Mouse (Mus musculus) adrenal gland, postnatal 36 days (tissue): ENCODE data around the gene Mapk3. TPM values are rescaled to one million over a fixed set of nuclear protein-coding genes. Genes with fewer than 3 reads are reported as not detected.

Experiments used
- DNase-seq, 2 experiments: peaks; one replicate each; pipeline ENCODE4 v3.0.0; 2021; ENCODE audit warnings: mixed read lengths in 1 of 2
- total RNA-seq, 2 experiments: library from RNA; stranded (reverse); gene quantifications; 2 replicates each; pipeline ENCODE4 v1.2.3; 2021

Mapk3 gene
- total RNA-seq, 2 experiments from 2014 or later: 129 to 150 TPM

DNA sequence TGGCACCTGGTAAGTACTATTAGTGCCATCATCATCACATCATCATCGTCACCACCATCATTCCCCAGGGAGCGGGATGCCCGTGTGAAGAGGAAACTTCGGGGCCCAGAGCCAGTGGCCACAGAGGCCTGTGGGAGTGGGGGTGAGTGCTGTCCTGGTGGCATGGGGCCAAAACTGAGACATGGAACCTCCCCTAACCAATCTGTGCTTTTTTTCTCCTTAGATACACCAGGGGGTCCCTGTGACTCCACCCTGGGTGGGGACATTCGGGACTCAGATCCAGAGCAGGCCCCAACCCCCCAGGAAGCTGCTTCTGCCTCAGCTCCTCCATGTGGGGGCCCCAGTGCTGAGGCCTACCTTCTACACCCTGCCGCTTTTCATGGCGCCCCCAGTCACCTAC, 25.1 kb downstream of the Mapk3 start:
- DNase-seq: no peak

DNA sequence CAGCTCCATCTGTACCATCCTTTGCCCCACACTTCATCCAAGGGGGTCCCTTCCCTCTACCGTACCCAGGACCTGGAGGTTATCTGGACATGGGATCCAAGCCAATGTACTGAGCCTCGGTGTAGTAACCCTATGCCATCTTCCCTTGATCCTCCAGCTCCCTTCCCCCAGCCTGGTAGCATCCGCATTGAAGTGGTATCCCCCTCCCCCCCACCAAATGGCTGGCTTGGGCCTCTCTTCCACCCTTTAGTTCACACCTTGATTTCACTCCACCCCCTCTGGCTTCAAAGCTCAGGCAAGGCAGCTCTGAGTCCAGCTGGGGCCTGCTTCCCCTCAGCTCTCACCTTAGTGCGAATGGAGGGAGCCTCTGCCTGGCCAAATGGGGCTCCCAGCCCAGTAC, 25.7 kb downstream of the Mapk3 start:
- no peak for DNase-seq

DNA sequence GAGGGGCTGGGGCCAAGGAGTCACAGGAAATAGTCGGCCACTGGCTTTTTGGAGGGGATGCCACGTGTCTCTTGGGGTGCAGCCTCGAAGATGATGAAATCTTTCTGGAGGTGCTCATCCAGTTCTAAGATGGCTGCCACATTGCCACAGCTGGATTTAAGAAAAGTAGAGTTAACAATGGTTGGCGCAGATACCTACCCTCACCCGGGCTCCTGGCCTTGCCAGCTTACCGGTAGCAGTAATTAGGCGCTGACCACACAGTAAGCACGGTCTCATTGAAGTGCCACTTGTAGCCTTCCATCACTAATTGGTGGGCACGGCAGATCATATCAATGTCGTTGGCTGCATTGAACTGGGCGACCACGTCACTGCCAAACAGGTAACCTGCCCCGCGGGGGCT, 26.7 kb downstream of the Mapk3 start:
- no peak for DNase-seq

DNA sequence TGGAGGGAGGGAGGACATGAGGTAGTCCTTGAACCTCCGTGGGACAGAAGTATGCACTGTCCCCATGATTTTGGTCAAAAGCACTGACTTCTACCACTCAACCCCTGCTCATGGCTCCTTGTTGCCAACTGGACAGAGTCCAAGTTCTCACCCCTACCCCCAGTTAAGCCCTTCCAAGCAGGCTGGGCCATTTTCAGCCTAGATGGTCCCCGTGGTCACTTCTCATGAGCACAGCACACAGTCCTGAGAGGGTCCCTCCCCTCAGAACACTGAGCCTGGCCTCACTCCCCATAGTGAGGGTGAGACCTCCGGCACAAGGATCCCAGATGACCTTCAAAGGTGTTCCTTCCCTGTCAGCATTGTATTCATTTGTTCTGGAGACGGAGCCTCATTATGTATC, 29.7 kb downstream of the Mapk3 start:
- no peak for DNase-seq

DNA sequence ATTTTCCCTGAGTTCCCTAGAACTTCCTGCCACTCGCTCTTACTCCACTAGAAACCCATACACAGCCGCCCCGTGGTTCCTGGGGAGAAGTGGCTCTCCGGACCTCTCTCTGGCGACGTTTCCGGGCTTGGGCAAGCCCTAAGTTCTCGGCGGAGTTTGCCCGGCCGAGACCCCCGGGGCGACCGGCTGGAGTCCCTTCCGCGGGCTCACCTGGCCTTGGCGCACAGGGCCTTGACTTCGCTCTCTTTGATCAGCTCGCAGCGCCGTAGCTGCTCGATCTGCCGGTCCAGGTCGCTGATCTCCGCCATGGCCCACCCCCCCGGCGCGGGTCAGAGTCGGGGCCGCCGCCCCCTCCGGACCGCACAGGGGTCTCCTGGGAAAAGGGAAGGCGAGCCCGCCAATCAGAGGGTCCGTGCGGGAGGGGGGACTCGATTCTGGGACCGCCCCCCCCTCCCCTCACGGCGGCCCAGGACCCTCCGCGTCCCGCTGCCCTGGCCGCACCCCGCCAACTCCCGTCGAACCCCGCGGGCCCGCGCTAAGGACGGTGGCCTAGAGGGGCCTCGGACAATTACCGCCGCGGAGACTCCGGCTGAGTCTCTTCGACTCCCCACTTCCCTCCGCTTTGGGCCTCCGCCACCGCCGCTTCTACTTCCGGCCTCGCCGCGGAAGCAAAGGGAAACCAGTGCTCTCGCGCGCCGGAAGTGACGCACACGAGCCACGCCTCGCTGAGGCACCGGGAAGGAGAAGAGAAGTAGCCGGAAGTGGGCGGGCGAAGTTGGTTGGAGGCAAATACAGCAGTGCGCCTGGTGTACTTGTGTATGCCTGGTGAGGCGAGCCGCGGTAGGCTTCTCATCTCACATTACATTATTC, 32.7 kb downstream of the Mapk3 start, which contains the start of gene Ppp4c:
TSS of gene Ppp4c (minus strand) at position 646 of the 870 bp plus-strand sequence.
- DNase-seq: peak; percentile 97 to 98

DNA sequence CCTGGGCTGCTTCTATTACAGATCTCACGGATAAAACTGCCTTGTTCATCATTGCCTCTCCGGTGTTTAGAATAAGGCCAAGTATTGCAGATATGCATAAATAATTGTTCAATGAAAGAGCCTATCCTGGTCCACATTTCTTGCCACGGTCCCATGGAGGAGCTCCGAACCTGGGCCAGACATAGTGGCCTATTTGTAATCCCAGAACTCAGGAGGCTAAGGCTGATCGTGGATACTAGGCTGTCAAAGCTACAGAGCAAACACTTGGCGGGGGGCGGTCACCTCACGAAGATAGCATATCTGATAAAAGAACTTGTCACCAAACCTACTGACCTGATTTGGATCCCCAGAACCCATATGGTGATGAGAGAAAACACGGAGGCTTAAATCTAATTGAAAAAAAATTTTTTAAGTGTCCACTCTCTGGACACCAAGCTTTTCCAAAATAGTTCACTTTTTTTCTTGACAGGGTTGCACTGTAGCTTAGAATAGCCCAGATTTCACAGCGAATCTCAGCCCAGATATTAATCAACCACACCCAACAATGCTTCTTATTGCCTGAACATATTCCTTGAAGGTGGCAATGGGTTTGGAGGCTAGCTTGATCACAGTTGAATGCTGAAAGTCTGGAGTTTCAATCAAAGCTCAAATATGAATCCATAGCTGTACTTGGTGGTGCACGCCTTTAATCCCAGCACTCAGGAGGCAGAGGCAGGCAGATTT, 33.5 kb downstream of the Mapk3 start:
- DNase-seq: no peak

DNA sequence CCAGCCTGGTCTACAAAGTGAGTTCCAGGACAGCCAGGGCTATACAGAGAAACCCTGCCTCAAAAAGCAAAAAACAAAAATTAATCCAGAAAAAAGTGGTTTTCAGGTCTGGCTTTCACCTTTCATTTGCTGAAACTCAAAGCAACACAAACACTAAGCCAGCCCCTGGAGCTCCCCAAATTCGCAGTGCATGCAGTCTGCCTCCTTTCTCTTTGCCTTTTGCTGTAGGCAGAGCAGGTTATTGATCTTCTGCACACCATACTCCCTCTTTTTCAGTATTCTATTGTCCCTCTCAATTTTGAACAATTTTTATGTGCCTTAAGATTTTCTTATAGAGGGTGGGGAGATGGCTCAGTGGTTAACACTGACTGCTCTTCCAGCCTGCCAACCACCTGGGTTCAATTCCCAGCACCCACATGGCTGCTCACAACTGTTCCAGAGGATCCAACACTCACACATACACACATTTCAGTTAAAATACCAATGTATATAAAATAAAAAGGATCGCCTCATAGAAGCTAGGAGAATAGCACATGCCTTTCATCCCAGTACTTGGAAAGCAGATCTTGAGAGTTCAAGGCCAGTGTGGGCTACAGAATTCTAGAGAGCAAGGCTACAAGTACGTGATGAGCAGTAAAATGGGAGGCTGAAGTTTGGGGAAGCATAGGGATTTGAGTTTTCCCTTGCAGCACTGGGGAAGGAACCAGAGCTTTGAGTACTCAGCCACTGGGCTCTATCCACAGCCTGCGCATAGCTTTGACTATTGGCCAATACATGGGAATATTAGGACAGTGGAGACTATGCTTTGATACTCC, 34.3 kb downstream of the Mapk3 start:
- DNase-seq: no peak

DNA sequence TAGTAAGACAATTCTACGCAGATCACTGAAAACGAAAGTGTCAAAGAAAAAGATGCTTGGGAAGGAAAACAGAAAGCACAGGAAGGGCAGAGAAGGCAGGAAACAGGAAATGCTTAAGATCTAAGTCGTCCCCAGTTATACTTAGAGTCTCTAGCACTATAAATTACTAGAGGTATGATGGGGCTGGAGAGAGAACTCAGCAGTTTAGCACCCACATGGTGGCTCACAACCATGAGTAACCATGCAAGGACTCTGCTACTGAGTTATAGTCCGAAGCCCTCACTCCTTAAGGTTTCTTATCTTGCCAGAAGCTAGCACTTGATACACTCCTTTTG, 34.8 kb downstream of the Mapk3 start:
- no peak for DNase-seq

DNA sequence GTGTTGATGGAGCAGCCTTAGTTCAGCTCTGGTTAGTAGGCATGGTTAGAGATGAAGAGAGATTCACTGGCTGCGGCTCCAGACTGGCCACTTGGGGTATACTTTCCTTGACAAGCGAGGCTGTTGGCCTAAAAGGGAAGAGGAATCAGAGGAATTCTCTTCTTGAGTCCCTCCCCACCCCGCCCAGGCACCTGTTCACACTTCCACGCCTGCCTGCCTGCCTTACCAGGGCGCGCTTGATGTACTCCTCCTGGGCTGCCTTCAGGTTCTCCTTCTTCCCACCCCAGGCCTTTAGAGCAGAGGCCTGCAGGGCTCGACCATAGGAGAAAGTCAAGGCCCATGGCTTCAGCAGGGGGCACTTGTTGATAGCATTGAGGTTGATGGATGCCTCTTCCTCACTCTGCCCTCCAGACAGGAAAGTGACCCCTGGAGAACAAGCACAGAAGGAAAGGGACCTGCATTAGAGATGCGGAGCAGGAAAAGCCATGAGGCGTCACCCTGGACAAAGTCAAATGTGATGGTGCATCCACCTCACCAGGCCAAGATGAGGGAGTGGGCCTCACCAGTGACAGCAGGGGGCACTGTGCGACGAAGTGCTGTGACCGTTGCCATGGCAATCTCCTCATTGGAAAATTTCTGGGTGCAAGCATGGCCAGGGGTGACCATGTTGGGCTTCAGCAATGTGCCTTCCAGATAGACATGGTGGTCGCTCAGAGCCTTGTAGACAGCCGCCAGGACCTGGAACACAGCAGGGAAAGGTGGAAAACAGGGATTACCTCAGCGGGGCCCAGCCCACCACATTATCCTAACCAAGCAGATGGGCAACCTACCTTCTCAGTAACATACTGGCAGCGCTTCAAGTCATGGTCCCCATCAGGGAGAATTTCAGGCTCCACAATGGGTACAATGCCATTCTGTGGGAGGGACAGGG, 36.3 kb downstream of the Mapk3 start:
- no peak for DNase-seq

DNA sequence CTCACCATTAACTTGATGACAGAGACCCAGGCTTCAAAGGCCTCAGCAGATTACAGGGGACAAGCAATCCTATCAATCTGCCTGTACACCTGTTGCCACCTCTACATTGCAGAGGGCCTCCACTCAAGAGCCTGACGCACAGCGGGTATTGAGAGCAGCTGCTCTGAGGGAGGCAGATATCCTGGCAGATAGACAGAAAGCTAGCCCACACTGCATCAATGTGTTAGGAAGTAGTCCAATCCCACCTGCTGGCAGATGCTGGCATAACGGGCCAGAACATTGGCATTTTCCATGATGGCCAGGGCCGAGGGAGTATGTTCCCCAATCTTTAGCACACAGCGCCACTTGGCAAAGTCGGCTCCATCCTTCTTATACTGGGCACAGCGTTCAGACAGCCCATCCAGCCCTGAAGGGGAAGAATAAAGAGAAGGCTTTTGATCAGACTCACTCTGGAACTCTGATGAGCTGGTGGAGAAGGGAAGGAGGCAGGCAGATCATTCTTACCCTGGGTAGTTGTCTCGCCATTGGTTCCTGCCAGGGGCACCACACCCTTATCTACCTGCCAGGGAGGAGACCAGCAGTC, 37.0 kb downstream of the Mapk3 start:
- DNase-seq: no peak

DNA sequence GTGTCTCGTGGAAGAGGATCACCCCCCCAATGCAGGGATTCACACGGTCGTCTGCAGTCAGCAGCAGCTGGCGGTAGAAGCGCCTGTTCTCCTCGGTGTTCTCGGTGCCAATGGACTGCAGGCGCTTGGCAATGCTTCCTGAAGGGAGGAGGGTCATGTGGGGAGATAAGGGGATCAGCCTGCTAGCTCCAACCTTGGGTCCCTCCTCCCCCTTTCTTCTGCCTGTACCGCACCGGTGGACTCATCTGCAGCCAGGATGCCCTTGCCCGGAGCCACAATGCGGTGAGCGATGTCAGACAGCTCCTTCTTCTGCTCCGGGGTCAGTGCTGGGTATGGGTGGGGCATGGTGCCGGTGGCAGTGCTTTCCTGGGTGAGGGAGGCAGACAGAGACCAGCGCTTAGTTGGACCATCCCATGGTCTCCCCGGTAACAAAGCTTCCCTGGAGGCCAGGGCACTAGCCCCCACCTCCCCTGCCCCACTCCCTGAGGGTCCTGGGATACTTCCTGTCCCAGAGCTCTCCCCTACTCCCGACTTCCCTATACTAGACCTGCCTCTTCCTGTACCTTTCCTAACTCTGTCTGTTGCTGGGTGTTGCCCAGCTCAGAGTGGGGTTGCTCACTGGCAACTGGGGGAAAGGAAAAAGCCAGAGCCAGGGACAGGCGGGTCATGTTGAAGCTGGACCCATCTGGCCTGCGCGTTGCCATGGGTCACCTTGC, 38.2 kb downstream of the Mapk3 start, which contains the start of gene Fam57b:
TSS of gene Fam57b (plus strand) at position 258 of the 716 bp plus-strand sequence.
- DNase-seq: peak; percentile 64 to 74

DNA sequence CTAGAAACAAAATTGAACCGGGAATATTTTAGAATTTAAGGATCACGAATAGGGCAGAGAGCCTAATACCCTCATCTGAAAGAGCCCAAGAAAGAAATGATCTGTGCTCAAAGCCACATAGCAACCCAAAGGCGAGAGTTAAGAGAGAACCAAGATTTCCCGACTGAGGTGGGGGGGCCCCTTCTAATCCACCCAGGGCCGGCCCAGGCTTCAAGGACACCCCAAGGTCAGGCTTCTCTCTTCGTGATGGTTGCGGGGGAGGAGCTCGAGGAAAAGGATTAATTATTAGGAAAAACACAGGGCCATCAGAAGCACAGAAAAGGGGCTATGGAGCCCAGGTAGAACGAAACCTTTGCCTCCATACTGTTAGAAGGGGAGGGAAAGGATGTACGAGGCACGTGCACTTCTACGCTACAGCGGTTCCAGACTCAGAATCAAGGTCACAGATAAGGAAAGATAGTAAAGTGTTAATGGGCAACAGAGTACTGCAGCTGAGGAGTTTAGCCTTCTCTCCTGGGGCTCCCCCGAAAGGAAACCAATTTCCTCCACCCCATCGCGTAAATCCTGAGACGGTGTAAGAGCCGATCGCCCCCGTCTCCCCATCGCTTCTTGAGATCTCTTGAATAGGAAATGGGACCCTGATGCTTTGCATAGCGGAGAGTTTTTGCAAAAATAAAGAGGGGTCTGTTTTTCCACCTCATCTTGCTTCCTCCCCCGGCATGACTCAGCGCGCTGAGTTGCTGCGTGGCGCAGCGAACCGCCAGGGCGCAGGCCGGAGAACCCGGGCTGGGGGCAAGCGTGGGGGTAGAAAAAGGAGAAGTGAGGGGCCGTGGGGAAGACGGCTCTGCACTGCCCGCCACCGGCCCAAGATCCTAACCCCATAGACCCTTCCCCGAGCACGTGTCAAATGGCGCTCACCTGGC, 39.0 kb downstream of the Mapk3 start:
- DNase-seq: peak; percentile 73 to 82

DNA sequence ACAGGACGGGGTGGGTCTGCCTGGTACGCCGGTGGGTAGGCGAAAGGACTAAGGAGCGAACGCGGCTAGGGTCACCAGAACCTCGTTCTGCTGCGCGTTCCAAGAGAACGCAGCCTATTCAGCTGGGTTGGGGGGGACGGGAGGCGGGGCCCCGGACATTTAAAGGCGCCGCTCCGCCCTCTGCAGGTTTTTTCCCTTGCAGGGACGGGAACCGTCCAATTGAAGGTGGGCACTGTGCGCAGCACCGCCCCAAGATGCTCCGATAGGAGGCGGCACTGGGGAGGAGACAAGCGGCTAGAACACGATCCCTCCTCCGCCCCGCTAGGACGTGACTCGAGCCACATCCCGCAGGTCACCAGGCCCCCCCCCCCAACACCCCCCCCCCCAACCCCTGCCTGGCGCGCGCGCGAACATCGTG, 39.7 kb downstream of the Mapk3 start:
- peak; percentile 98 for DNase-seq

DNA sequence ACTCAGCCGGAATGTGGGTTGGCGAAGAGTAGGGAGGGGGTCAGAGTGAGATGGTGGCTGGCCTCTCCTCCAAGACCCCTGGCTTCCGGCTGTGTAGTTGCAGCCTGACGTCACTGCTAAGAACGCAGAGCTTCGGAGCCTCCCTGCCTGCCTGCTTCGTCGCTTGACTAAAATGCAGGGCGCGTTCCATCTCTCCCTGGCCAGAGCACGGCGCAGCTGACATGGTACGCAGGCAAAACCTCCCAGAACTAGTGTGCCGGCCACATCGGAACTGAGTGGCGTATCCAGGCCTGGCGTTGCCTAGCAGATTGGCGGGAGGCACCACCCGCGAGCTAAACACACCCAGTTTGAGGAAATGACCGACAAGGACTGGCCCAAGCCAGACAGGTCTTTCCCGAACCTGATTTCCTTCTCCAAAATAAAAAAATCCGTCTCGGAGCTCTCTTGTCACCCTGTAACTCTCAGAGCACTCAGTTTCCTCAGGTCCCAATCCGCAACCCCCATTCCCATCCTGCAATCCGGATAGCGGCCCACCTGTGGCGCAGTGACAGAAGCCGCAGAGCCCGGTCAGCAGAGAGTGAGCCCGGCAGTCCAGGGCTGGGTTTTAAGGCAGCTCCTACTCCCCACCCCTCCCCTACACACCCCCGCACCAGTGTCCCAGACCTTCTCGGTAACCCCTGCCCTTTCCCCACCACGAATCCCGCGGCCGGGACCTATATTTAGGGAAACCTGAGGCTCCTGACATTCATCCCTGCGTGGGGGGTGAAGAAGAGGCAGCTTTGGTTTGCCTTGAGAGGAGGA, 40.3 kb downstream of the Mapk3 start:
- peak; percentile 31 to 60 for DNase-seq

DNA sequence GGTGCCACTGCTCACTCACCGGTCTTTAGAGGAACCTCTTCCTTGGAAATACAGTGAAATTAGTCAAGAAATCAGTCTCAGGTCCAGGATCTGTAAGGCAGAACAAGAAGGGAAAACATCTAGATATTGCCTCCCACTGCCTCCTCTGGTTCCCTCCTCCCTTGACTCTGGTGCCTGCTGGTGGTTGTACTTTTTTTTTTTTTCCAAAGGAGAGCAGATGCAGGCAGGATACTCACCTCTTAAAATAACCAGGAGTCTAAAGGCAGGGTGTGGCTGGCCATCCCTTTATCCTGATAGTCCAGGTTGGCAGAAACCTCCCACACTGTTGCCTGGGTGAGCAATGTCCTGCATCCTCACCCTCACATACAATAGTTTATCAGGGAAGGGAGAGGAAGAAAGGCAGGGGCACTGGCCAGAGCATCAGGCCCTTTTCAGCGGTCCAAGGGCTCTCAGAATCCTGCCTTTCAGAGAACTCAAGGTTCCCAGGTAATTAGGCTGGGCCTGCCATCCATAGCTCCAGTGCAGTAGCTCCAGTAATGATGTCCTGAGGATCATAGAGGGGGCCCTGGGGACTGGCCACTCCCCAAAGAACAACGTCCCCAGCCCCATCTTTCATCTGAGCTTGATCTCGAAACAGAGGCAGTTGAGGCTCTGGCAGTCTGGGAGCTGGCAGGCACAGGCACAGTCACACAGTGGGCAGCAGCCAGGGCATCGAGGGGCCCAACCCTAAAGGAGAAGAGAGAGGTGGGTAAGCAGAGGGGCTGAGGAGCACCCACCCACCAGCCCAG, 41.1 kb downstream of the Mapk3 start:
- DNase-seq: no peak

DNA sequence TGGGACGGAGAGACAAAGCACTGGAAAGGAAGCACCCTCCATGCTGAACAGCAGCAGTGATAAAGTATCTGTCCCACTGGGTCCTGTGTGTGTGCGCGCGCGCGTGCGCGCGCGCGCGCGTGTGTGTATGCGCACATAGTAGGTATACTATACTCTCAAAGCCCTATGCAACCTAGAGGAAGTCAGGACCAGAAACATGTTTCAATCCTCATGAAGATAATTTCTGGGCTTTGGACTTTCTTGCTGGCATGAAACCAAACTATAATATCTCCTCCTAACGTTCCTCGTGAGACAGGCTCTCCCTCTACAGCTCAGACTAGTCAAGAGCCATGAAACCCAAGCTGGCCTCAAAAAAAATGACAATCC, 41.6 kb downstream of the Mapk3 start:
- DNase-seq: no peak

DNA sequence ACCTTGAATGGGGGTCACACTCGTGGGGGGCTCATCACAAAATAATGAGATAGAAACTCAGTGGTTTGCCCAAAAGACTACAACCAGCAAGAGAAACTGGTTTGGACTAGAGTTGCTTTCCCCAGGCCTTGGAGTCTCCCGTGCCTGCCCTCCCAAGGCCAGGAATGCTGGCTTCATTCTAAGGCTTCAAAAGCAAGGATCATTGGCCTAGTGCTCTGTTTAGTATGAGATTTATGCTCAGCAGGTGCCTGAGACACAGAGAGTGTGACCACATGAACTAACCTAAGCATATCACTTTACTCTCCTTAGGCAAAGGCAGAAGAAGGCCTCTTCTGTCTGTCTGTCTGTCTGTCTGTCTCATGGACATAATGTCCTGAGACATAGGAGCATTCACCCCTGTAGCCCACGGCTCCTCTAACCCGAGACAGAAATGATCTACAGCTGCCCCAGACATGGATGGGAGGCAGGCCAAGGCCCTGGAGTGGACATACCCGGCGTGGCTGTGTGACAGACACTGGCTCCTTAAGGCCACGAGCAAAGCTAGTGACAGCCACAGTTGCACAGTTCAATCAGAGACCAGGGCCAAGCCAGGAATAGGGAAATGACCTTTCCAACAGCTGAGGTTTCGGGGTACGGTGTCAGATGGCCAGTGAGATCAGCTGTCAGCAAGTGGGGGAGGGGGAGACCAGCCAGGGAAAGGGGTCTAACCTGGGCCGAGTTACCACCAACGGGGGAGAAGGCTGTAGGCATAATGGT, 42.9 kb downstream of the Mapk3 start:
- peak; percentile 64 to 70 for DNase-seq
